Mouse (Mus musculus) heart, embryonic 16.5 days (tissue): Measurements from ENCODE around the gene Capn12. TPM values are rescaled to one million over a fixed set of nuclear protein-coding genes. Genes with fewer than 3 reads are reported as not detected.

Experiments used
- ATAC-seq: fragments of 200-750 bp; cut with Nextera tagmentation; replicated peaks from 2 replicates; pipeline ENCODE4 v1.8.0; 2017; ENCODE audit warnings: moderate number of reproducible peaks; ENCODE audit not compliant: insufficient read depth, low FRiP score; ENCODE audit errors: extremely low read depth
- H3K27ac ChIP-seq: fragments of 300-500 bp; sonication (generic); 2 replicates; pipeline ENCODE4 v1.5.1; 2014; ENCODE audit warnings: mild to moderate bottlenecking, low read length, control low read depth, moderate library complexity
- H3K27me3 ChIP-seq: fragments of 300-500 bp; sonication (generic); 2 replicates; pipeline ENCODE4 v1.6.1; 2014; ENCODE audit warnings: low read length, mixed read lengths; ENCODE audit not compliant: control insufficient read depth, insufficient read depth
- H3K36me3 ChIP-seq: fragments of 300-500 bp; sonication (generic); 2 replicates; pipeline ENCODE4 v1.6.1; 2014; ENCODE audit not compliant: control insufficient read depth, insufficient read depth
- H3K4me1 ChIP-seq: fragments of 300-500 bp; sonication (generic); 2 replicates; pipeline ENCODE4 v1.6.1; 2014; ENCODE audit warnings: low read length, mixed read lengths; ENCODE audit not compliant: control insufficient read depth, insufficient read depth
- H3K4me2 ChIP-seq: fragments of 300-500 bp; sonication (generic); 2 replicates; pipeline ENCODE4 v1.6.1; 2014; ENCODE audit warnings: low read depth, mild to moderate bottlenecking, control low read depth, low read length
- H3K4me3 ChIP-seq: fragments of 300-500 bp; sonication (generic); 2 replicates; pipeline ENCODE4 v1.5.1; 2014; ENCODE audit warnings: mild to moderate bottlenecking, control low read depth, low read length
- H3K9ac ChIP-seq: fragments of 300-500 bp; sonication (generic); 2 replicates; pipeline ENCODE4 v1.6.1; 2014; ENCODE audit warnings: low read length, control low read depth
- H3K9me3 ChIP-seq: fragments of 300-500 bp; sonication (generic); replicated peaks from 2 replicates; pipeline ENCODE4 v1.6.1; 2016; ENCODE audit warnings: low read length; ENCODE audit not compliant: control insufficient read depth
- WGBS: fragments of 180-500 bp; shearing (Covaris S2); extraction: QIAGEN DNeasy Blood & Tissue Kit; methylation state at CpG from one replicate; pipeline ENCODE4 v1.1.7; 2014; 5-methylcytosine and 5-hydroxymethylcytosine counted together
- polyA plus RNA-seq: library from polyadenylated mRNA; unstranded; fragments of >200 nt; fragmentation: Nextera tagmentation; extraction: Ambion mirVana; gene quantifications from 2 replicates; pipeline ENCODE4 v1.2.1, GENCODE M21; 2015

Gene Capn12
- polyA plus RNA-seq, 1 experiment from 2014 or later = 0.41 TPM

DNA sequence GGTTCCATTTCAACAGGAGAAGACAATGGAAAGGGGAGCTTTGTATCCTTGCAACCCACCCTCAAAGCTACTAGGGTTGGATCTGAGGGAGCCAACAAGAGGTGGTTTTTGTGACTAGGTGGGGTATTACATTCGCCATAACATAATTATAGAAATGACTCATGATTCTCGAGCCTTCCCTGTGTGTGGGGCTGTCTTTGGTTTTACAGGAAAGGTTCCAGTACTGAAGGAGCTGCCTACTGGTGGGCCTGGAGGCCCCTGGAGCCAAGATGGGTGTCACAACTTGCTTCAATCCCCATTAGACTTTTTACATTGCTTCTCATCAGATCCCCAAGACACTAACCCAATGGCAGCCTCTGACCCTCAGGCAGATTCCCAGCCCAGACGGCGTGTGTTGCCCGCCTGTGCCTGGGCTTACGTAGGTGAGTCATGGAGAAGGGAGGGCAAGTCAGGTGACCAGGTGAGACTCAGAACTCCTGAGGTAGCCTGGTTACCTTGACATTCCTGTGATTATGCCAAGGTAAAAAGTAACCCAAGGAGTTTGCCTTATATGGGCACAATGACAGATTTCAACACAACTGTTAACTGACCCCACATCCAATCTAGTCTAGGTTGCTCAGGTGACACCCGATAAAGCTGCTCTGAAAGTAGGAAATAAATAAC, 49.9 kb downstream of the Capn12 start:
- H3K4me2 ChIP-seq = no peak overlapping the region
- ATAC-seq = no peak
- peaks cover 58% of the 10 kb centered on the region for H3K4me1 ChIP-seq
- H3K9me3 ChIP-seq = no peaks in the 10 kb centered on the region
- peak overlapping the region; percentile 74 for H3K27ac ChIP-seq
- 82% methylated on average over 7 of the region's 7 CpGs for WGBS
- no peaks in the 10 kb centered on the region for H3K27me3 ChIP-seq
- H3K4me3 ChIP-seq = no peak overlapping the region
- H3K36me3 ChIP-seq = no peaks in the 10 kb centered on the region; the same call in 1 of the 2 replicates
- H3K9ac ChIP-seq = peak overlapping the region; percentile 14; the same call in 1 of the 2 replicates

DNA sequence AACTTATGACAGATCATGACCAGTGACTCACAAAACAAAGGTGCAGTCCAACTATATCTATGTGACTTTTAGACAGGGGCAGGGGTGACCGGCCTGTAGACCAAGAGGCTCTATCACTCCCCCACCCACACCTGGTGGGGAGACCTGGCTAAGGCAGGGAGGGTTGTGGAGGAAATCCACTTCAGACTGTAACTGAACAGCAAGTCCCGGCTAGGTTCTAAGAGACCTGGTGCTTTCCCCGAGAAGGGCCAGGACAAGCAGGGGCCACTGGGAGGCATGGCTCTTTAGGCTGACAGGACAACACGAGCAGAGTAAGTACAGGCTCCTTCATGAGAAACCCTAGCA, 50.4 kb downstream of the Capn12 start:
- no peak for ATAC-seq
- 67% methylated on average over 4 of the region's 4 CpGs for WGBS

DNA sequence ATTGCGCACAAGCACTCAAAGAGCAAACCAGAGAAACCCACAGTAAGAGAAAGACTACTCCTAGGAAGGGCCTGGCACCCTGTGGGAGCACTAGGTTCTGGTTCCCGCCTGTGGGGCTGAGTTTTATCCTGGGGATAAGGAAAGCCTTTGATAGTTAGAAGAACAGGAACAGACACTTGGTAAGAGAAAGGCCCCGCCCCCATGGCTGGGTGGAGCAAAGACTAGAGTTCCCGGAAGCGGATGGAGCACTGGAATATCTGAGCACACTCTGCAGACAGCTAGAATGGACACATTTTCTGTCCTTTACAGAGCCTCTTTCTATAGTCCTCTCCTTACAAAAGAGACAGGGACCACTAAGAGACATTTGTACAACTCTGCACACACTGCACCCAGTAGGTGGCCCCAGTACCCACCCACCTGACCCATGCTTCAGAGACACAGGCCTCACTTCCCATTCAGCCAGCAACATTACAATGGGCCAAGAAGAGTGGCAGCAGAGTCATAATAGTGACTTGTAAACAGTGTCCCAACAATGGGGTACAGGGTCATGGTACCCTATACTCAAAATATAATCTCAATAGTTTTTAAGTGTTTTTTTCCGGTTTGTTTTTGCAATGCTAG, 51.3 kb downstream of the Capn12 start:
- no peak for ATAC-seq
- Histone ChIP-seq H3K27me3 (no peaks in the 10 kb centered on the region), H3K9ac (no peak overlapping the region), H3K27ac (peak overlapping the region; percentile 15; the same call in 1 of the 2 replicates), H3K4me2 (no peak overlapping the region), H3K4me1 (peaks cover 65% of the 10 kb centered on the region), H3K9me3 (no peaks in the 10 kb centered on the region), H3K4me3 (no peak overlapping the region), H3K36me3 (no peaks in the 10 kb centered on the region; the same call in 1 of the 2 replicates)
- 59% methylated on average over 6 of the region's 6 CpGs for WGBS

More for the DNA sequence above, 50.4 kb downstream of the Capn12 start:
- H3K27ac ChIP-seq = peak overlapping the region; percentile 74
- no peak overlapping the region for H3K4me2 ChIP-seq
- no peaks in the 10 kb centered on the region; the same call in 1 of the 2 replicates for H3K36me3 ChIP-seq
- H3K27me3 ChIP-seq = no peaks in the 10 kb centered on the region
- no peak overlapping the region for H3K4me3 ChIP-seq
- H3K9me3 ChIP-seq = no peaks in the 10 kb centered on the region
- no peak overlapping the region; the same call in 1 of the 2 replicates for H3K9ac ChIP-seq
- H3K4me1 ChIP-seq = peaks cover 58% of the 10 kb centered on the region

GRCm38 (mm10) chr7:28933825-28934224, 52.6 kb downstream of the Capn12 start:
- H3K4me3 ChIP-seq = no peak overlapping the region
- H3K4me2 ChIP-seq = no peak overlapping the region
- no peak overlapping the region for H3K9ac ChIP-seq
- ATAC-seq = no peak
- no peaks in the 10 kb centered on the region for H3K9me3 ChIP-seq
- no peak overlapping the region for H3K27ac ChIP-seq
- H3K36me3 ChIP-seq = no peaks in the 10 kb centered on the region; the same call in 1 of the 2 replicates
- H3K27me3 ChIP-seq = no peaks in the 10 kb centered on the region
- peaks cover 75% of the 10 kb centered on the region for H3K4me1 ChIP-seq
- WGBS = 80% methylated on average over 2 of the region's 2 CpGs

- 61% methylated on average over 4 of the region's 4 CpGs for WGBS
- Histone ChIP-seq H3K4me3 (no peak overlapping the region), H3K4me2 (no peak overlapping the region), H3K4me1 (peaks cover 76% of the 10 kb centered on the region), H3K27me3 (no peaks in the 10 kb centered on the region), H3K36me3 (no peaks in the 10 kb centered on the region; the same call in 1 of the 2 replicates), H3K9me3 (no peaks in the 10 kb centered on the region), H3K9ac (peak overlapping the region; percentile 45), H3K27ac (peak overlapping the region; percentile 74)
- ATAC-seq = no peak
Observed at GRCm38 (mm10) chr7:28936787-28937186, 55.6 kb downstream of the Capn12 start.

GRCm38 (mm10) chr7:28938654-28939053, 57.4 kb downstream of the Capn12 start:
- no peak overlapping the region for H3K4me3 ChIP-seq
- WGBS = 65% methylated on average over 4 of the region's 4 CpGs
- H3K4me1 ChIP-seq = peaks cover 85% of the 10 kb centered on the region
- peak overlapping the region; percentile 98 for H3K27ac ChIP-seq
- 0 out of 2 replicates have a peak, but pooled peaks have one; percentile 7 for ATAC-seq
- no peaks in the 10 kb centered on the region for H3K9me3 ChIP-seq
- no peak overlapping the region for H3K4me2 ChIP-seq
- no peaks in the 10 kb centered on the region for H3K27me3 ChIP-seq
- no peaks in the 10 kb centered on the region; the same call in 1 of the 2 replicates for H3K36me3 ChIP-seq
- peak overlapping the region; percentile 44 for H3K9ac ChIP-seq

DNA sequence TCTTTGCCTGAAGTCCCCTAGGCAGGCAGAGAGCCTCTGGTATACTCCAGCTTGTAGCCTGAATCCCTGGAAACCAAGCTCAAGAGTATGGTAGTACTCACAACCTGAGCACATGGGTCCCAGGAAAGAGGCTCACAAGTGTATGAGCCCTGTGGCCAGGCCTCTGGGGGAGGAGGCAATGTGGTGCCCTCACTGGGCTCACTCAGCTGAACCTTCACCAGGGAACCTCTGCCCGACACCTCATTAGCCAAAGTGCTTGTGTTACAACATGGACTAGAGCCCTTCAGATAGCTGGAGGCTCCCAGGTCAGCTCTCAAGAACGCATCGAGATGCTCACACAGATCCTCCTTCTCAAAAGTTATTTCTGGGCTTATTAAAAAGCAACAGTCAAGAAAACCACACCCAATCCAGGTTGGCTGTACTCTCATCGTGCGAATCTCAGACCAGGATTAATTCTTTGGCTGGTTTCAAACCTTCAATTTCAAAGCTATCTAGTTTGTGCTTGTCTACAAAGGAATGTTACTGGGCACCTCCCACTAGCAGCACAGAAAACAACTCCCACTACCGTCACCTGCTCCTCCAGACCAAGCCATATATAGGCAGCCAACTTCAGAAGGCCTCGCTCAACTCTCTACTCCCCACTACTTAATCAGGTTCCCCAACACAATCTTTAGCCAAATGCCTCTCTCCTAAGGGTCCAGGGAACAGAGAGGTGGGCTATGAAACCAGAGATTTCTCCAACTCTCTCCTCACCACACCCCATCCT, 58.4 kb downstream of the Capn12 start:
- Histone ChIP-seq H3K36me3 (no peaks in the 10 kb centered on the region), H3K9ac (peak overlapping the region; percentile 44), H3K4me3 (no peak overlapping the region), H3K4me1 (peaks cover 89% of the 10 kb centered on the region), H3K4me2 (no peak overlapping the region), H3K27ac (peak overlapping the region; percentile 98), H3K9me3 (no peaks in the 10 kb centered on the region), H3K27me3 (no peaks in the 10 kb centered on the region)
- ATAC-seq = peak; percentile 50
- 42% methylated on average over 7 of the region's 7 CpGs for WGBS

DNA sequence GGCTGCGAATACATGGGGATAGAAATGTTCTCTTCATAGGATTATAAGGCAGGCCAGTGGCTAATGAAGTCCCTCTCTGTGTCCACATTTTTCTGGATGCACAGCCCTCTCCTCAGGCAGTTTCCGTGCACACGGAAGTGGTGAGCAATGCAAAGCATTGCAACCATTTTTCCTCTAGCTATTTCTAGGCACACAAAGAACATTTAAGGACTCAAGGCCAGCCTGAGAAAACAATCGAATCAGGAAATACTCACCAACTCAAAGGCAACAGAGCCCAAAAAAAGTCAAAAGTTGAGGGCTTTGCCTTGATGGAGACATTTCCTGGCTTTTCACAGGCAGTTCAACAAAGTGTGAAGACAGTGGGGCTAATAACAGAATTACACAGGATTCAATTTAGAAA, 59.9 kb downstream of the Capn12 start:
- ATAC-seq = no peak
- Histone ChIP-seq H3K4me2 (no peak overlapping the region), H3K9ac (peak overlapping the region; percentile 66), H3K9me3 (no peaks in the 10 kb centered on the region), H3K4me3 (no peak overlapping the region), H3K27ac (peak overlapping the region; percentile 98), H3K4me1 (peaks cover 93% of the 10 kb centered on the region), H3K27me3 (no peaks in the 10 kb centered on the region), H3K36me3 (no peaks in the 10 kb centered on the region)
- 33% methylated on average over 4 of the region's 4 CpGs for WGBS

DNA sequence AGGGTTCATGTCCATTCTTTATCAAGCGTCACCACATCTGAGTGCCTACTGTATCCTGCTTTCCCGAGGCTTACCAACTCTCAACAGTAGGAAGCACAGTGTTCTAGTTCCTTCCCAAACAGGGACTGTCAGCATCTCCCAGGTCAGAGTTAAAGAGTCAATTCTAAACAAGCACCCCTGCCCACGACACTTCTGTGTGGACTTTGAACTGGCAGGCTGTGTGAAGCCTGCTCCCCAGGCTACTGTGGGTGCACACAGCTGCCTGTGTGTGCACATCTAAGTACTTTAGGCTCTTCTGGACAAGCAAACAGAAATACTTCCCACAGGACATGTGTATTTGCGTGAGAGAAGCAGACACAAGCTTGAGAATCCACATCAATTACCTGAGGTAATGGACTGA, 60.3 kb downstream of the Capn12 start:
- WGBS = 38% methylated on average over 4 of the region's 4 CpGs
- H3K4me3 ChIP-seq = no peak overlapping the region
- peaks cover 93% of the 10 kb centered on the region for H3K4me1 ChIP-seq
- H3K27ac ChIP-seq = peak overlapping the region; percentile 98
- peak overlapping the region; percentile 66 for H3K9ac ChIP-seq
- H3K27me3 ChIP-seq = no peaks in the 10 kb centered on the region
- no peaks in the 10 kb centered on the region for H3K9me3 ChIP-seq
- no peaks in the 10 kb centered on the region for H3K36me3 ChIP-seq
- H3K4me2 ChIP-seq = peak overlapping the region; percentile 7; the same call in 1 of the 2 replicates
- ATAC-seq = no peak
